In the genomic region with DNA sequence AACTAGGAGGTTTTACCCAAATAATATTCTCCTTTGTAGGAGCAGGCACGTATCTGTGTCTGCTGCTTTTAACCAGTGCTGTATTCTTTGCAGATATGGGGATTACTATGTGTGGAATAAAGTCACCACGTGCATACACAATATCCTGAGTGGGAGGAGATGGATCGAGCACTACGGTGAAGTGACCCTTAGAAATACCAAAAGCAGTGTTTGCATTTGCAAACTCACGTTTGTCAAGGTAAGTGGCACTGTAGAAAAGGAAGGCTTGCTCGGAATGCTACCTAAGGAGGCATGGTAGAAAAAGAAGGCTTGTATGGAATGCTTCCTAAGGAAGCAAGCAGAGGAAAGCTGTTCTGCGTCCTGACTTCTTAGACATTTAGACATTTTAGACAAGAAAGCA, we compare ENCODE assay signal across 31 mouse cellular contexts. TPM values are rescaled to one million over a fixed set of nuclear protein-coding genes. Genes with fewer than 3 reads are reported as not detected.
"Had no signal": no experiment of that assay in that cellular context is flagged by ENCODE, and none has a peak within 500 bp of the region (broad histone marks: within the 10 kb centered on the region; RNA-seq: fewer than 3 reads in every experiment).

No protein-coding gene starts in this region.

- H3K9me3 ChIP-seq: heart, embryonic 10.5 days; heart, embryonic 13.5 days; heart, embryonic 15.5 days; hindbrain, embryonic 13.5 days; hindbrain, embryonic 15.5 days; kidney, embryonic 15.5 days; limb, embryonic 13.5 days; limb, embryonic 15.5 days had no signal

- ATAC-seq: forebrain, postnatal 0 days; hindbrain, postnatal 0 days; intestine, embryonic 16.5 days had no signal

- H3K27me3 ChIP-seq: heart, embryonic 13.5 days; heart, embryonic 15.5 days; hindbrain, embryonic 13.5 days; hindbrain, embryonic 15.5 days; kidney, embryonic 15.5 days; limb, embryonic 13.5 days; limb, embryonic 15.5 days had no signal

- H3K36me3 ChIP-seq: heart, embryonic 13.5 days; heart, embryonic 15.5 days had no signal

- H3K4me2 ChIP-seq: heart, embryonic 13.5 days; heart, embryonic 15.5 days; hindbrain, embryonic 13.5 days; hindbrain, embryonic 15.5 days; kidney, embryonic 15.5 days; limb, embryonic 13.5 days; limb, embryonic 15.5 days had no signal

- H3K9ac ChIP-seq: forebrain, postnatal 0 days; heart, embryonic 13.5 days; heart, embryonic 15.5 days; hindbrain, embryonic 13.5 days; hindbrain, embryonic 15.5 days; kidney, embryonic 15.5 days; limb, embryonic 13.5 days; limb, embryonic 15.5 days had no signal

- DNase-seq: forebrain, postnatal 0 days; gastrocnemius, postnatal 10 days; gastrocnemius, postnatal 25 days; heart, adult 18-20 months; heart, postnatal 14 days; heart, postnatal 36 days; kidney, adult 11 months; kidney, adult 2 months; kidney, adult 9 months; kidney, postnatal 14 days; kidney, postnatal 36 days; layer of hippocampus, adult 9-11 months; layer of hippocampus, postnatal 36 days; left cerebral cortex, postnatal 4 days had no signal

- H3K4me3 ChIP-seq: heart, embryonic 10.5 days; heart, embryonic 13.5 days; heart, embryonic 15.5 days; hindbrain, embryonic 13.5 days; hindbrain, embryonic 15.5 days; kidney, embryonic 15.5 days; limb, embryonic 13.5 days; limb, embryonic 15.5 days had no signal

- H3K4me1 ChIP-seq: heart, embryonic 10.5 days; heart, embryonic 13.5 days; heart, embryonic 15.5 days; hindbrain, embryonic 13.5 days; hindbrain, embryonic 15.5 days; kidney, embryonic 15.5 days; limb, embryonic 13.5 days; limb, embryonic 15.5 days had no signal

- H3K27ac ChIP-seq: heart, embryonic 10.5 days; heart, embryonic 13.5 days; heart, embryonic 15.5 days; hindbrain, embryonic 13.5 days; hindbrain, embryonic 15.5 days; hindbrain, postnatal 0 days; kidney, embryonic 15.5 days; kidney, postnatal 0 days; limb, embryonic 13.5 days; limb, embryonic 15.5 days had no signal

RNA-seq across cellular contexts. Expression of a gene that starts 58.1 kb away (rescaled TPM):
- total RNA-seq: forebrain, postnatal 0 days; gastrocnemius, adult 18-20 months; gastrocnemius, postnatal 10 days; gastrocnemius, postnatal 25 days; granulocyte monocyte progenitor cell, adult 5-6 weeks; heart, adult 18-20 months; heart, adult 8-10 months; heart, postnatal 36 days; hematopoietic stem cell, adult 5-6 weeks; layer of hippocampus, postnatal 36 days; left cerebral cortex, adult 18-20 months had no signal
- polyA plus RNA-seq: heart, embryonic 13.5 days; heart, embryonic 15.5 days; intestine, embryonic 16.5 days; large intestine, adult 2 months had no signal
